Mouse (Mus musculus): Measurements from ENCODE around the gene Gli3.

GRCm38 (mm10) chr13:15513114-15513513 lies 50.1 kb downstream of the Gli3 start:
- TF ChIP-seq CTCF (IDR thresholded peaks at IDR 0.05; ENCODE audit: control insufficient read depth, insufficient read depth, low read length) (no peak), POLR2A (IDR thresholded peaks at IDR 0.05; ENCODE audit: borderline replicate concordance, control insufficient read depth, low read depth, low read length) (no peak)
